Mouse (Mus musculus): ENCODE measurements around the gene Stambp.

DNA sequence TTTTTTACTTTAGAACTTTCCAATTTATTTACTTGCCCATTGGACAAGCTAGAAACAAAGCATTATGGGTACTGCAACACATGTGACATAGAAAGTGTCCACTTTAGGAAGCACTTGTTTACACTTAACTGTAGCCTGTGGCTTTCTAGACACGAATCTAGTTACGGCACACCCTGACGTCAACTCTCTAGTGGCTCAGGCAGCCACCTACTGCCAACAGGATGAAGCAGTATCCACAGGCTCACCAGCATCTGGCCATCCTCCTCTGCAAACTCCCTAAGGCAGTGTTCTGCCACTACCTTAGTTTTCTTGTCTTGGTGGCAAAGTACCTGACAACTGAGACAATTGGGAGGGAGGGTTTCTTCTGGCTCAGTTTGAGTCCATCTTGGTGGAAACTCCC is 69.2 kb downstream of the Stambp start:
- TF ChIP-seq POLR2A (IDR thresholded peaks at IDR 0.05; ENCODE audit: borderline replicate concordance, control insufficient read depth, low read depth, low read length) (no peak), CTCF (IDR thresholded peaks at IDR 0.05; ENCODE audit: control insufficient read depth, insufficient read depth, low read length) (no peak)

Data from bone marrow, adult 2 months (tissue).